Mouse (Mus musculus) liver, embryonic 14.5 days (tissue): ENCODE results near the gene Fbxw11.

ENCODE experiments used
- CTCF ChIP-seq: IDR thresholded peaks from 2 replicates; pipeline ENCODE4 v1.5.1; 2016; ENCODE audit warnings: antibody characterized with exemption, low read depth, control low read depth
- EP300 ChIP-seq: IDR thresholded peaks from 2 replicates; pipeline ENCODE4 v1.6.1; 2016; ENCODE audit warnings: antibody characterized with exemption, low read depth

- TF ChIP-seq CTCF, result no peak
- no peak for TF ChIP-seq EP300
Measured at GRCm38 (mm10) chr11:32593081-32593480, 49.4 kb upstream of the Fbxw11 start.
